Mouse (Mus musculus) MEL (cell line): ENCODE measurements around the gene Pgrmc1.

Experiments used
- EP300 ChIP-seq, 2 experiments: IDR thresholded peaks; 2 replicates each; pipeline ENCODE4 v1.6.1; 2011; ENCODE audit warnings: improper control_type of control experiment in 2 of 2, low read length in 2 of 2, low read depth in 1 of 2, mild to moderate bottlenecking in 1 of 2
- HCFC1 ChIP-seq: IDR thresholded peaks from 2 replicates; pipeline ENCODE4 v1.6.1; 2012; ENCODE audit warnings: low read depth, mild to moderate bottlenecking, inconsistent platforms, low read length, improper control_type of control experiment, moderate library complexity
- KAT2A ChIP-seq: conservative IDR thresholded peaks from 2 replicates; pipeline ENCODE4 v1.6.1; 2012; ENCODE audit warnings: low read depth, low read length, improper control_type of control experiment, inconsistent platforms
- MAZ ChIP-seq: IDR thresholded peaks from 2 replicates; pipeline ENCODE4 v1.6.1; 2012; ENCODE audit warnings: low read depth, mild to moderate bottlenecking, inconsistent platforms, low read length, improper control_type of control experiment
- NRF1 ChIP-seq: IDR thresholded peaks from 2 replicates; pipeline ENCODE4 v1.6.1; 2014; ENCODE audit warnings: low read depth, mild to moderate bottlenecking, inconsistent platforms, low read length, improper control_type of control experiment, moderate library complexity; ENCODE audit not compliant: poor library complexity, insufficient read depth, severe bottlenecking
- TAL1 ChIP-seq: IDR thresholded peaks from 2 replicates; pipeline ENCODE4 v1.6.1; 2012; ENCODE audit warnings: mild to moderate bottlenecking, inconsistent platforms, low read length, moderate library complexity, mixed read lengths

- TF ChIP-seq MAZ = no peak
- TF ChIP-seq KAT2A = no peak
- no peak for TF ChIP-seq EP300 (IDR thresholded peaks at IDR 0.05; ENCODE audit: low read depth in 1 of 2, low read length in 2 of 2)
- TF ChIP-seq TAL1 = no peak
- no peak for TF ChIP-seq NRF1
- TF ChIP-seq HCFC1 = no peak
Measured at GRCm38 (mm10) chrX:36598390-36598810, 394 bp downstream of the Pgrmc1 start.
